Comparison of ENCODE assay signal across 27 mouse cellular contexts in the genomic region with DNA sequence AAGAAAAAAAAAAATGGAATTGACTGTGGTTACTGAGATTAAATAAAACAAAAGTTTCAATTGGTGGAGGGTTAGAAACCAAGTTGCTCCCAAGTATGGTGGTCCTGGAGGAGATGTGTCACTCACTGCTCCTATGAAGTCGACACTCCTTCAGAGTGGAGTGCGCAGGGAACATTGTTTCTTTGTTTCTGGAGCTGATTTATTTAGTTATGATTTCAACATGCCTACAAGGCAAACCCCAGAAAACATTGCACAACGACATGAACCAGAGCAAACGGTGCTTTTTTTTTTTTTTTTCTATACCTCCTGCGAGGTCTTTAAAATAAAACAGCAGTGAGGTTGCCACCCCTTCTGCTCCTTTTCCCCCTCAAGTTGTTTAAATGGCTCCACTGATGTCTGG.
A peak's percentile ranks its signal among the peaks of the same experiment; 100 is the strongest.
DNase-seq lines count a peak whose midpoint lies in the region; ATAC-seq and TF ChIP-seq lines count a peak whose summit lies in the region.
"Had no signal": no experiment of that assay in that cellular context is flagged by ENCODE, and none has a peak within 500 bp of the region (broad histone marks: within the 10 kb centered on the region; RNA-seq: fewer than 3 reads in every experiment).

No protein-coding gene starts in this region.

- DNase-seq in adrenal gland, postnatal 14 days, result peak; percentile 11
- DNase-seq in adrenal gland, adult 2 months, result no peak
- peak; percentile 32 for DNase-seq in lung, embryonic 14.5 days
- no peak for DNase-seq in lung, postnatal 4 days
- peak; percentile 53 for DNase-seq in 3T3-L1 (ENCODE audit: low read depth, low spot score)
- no peak for DNase-seq in c-Kit-positive CD71-positive TER-119-positive erythroid progenitor cells, embryonic 14.5 days (ENCODE audit: low spot score)
- DNase-seq in thymus, postnatal 25 days, result no peak
- DNase-seq: cerebellum, adult 9-10 months; embryo, embryonic 11 days; gastrocnemius, postnatal 14 days; heart, adult 11 months; kidney, adult 18-20 months; kidney, postnatal 25 days; liver, embryonic 13.5 days; midbrain, embryonic 14.5 days; right cerebral cortex, postnatal 14 days had no signal

- TF ChIP-seq CTCF in lung, embryonic 14.5 days (IDR thresholded peaks at IDR 0.05; ENCODE audit: low read depth), result no peak

- WGBS in lung, embryonic 14.5 days, result 40% methylated on average over 5 of the region's 5 CpGs
- WGBS in embryonic facial prominence, embryonic 15.5 days, result 25% methylated on average over 5 of the region's 5 CpGs

- H3K9me3 ChIP-seq in lung, embryonic 14.5 days (ENCODE audit: low read depth, low read length), result no peaks in the 10 kb centered on the region
- no peaks in the 10 kb centered on the region for H3K9me3 ChIP-seq in embryonic facial prominence, embryonic 15.5 days (replicated peaks)
- H3K9me3 ChIP-seq: heart, embryonic 10.5 days; heart, embryonic 15.5 days; kidney, embryonic 15.5 days; liver, embryonic 13.5 days; neural tube, embryonic 15.5 days; stomach, embryonic 15.5 days had no signal

- no peak overlapping the region for H3K4me2 ChIP-seq in lung, embryonic 14.5 days
- H3K4me2 ChIP-seq in embryonic facial prominence, embryonic 15.5 days (replicated peaks), result no peak overlapping the region
- H3K4me2 ChIP-seq: heart, embryonic 15.5 days; kidney, embryonic 15.5 days; liver, embryonic 13.5 days; neural tube, embryonic 15.5 days; stomach, embryonic 15.5 days had no signal

- no peak overlapping the region for H3K4me3 ChIP-seq in lung, embryonic 14.5 days (ENCODE audit: low read depth, low read length)
- no peak overlapping the region for H3K4me3 ChIP-seq in embryonic facial prominence, embryonic 15.5 days (replicated peaks)
- H3K4me3 ChIP-seq: heart, embryonic 10.5 days; heart, embryonic 15.5 days; kidney, embryonic 15.5 days; layer of hippocampus, adult 2 months; left cerebral cortex, adult 2 months; liver, embryonic 13.5 days; neural tube, embryonic 15.5 days; stomach, embryonic 15.5 days had no signal

- no peak overlapping the region for H3K27ac ChIP-seq in lung, embryonic 14.5 days (ENCODE audit: low read depth)
- peak overlapping the region; percentile 29; the same call in 1 of the 2 replicates for H3K27ac ChIP-seq in embryonic facial prominence, embryonic 15.5 days (replicated peaks)
- H3K27ac ChIP-seq: heart, embryonic 10.5 days; heart, embryonic 15.5 days; kidney, embryonic 15.5 days; layer of hippocampus, adult 2 months; left cerebral cortex, adult 2 months; liver, embryonic 13.5 days; macrophage; neural tube, embryonic 15.5 days; stomach, embryonic 15.5 days had no signal

- H3K36me3 ChIP-seq in lung, embryonic 14.5 days (ENCODE audit: insufficient read depth), result no peaks in the 10 kb centered on the region
- no peaks in the 10 kb centered on the region for H3K36me3 ChIP-seq in embryonic facial prominence, embryonic 15.5 days
- H3K36me3 ChIP-seq: heart, embryonic 10.5 days; heart, embryonic 15.5 days; kidney, embryonic 15.5 days; liver, embryonic 13.5 days; neural tube, embryonic 15.5 days; stomach, embryonic 15.5 days had no signal

- no peaks in the 10 kb centered on the region for H3K27me3 ChIP-seq in lung, embryonic 14.5 days (ENCODE audit: insufficient read depth, low read length)
- H3K27me3 ChIP-seq in embryonic facial prominence, embryonic 15.5 days, result no peaks in the 10 kb centered on the region
- H3K27me3 ChIP-seq: heart, embryonic 15.5 days; kidney, embryonic 15.5 days; liver, embryonic 13.5 days; neural tube, embryonic 15.5 days; stomach, embryonic 15.5 days had no signal

- peaks cover under 1% of the 10 kb centered on the region; the same call in 1 of the 2 replicates for H3K4me1 ChIP-seq in lung, embryonic 14.5 days (ENCODE audit: insufficient read depth)
- peaks cover 14% of the 10 kb centered on the region for H3K4me1 ChIP-seq in embryonic facial prominence, embryonic 15.5 days
- H3K4me1 ChIP-seq: neural tube, embryonic 15.5 days; stomach, embryonic 15.5 days had no signal

- no peak overlapping the region for H3K9ac ChIP-seq in lung, embryonic 14.5 days
- no peak overlapping the region for H3K9ac ChIP-seq in embryonic facial prominence, embryonic 15.5 days
- H3K9ac ChIP-seq: heart, embryonic 15.5 days; kidney, embryonic 15.5 days; liver, embryonic 13.5 days; neural tube, embryonic 15.5 days; stomach, embryonic 15.5 days had no signal

- no peak for ATAC-seq in lung, embryonic 14.5 days (ENCODE audit: insufficient read depth)
- ATAC-seq in embryonic facial prominence, embryonic 15.5 days (ENCODE audit: insufficient number of reproducible peaks, low FRiP score, low TSS enrichment, low read depth), result no peak
- ATAC-seq: forebrain, embryonic 14.5 days; hindbrain, embryonic 16.5 days had no signal

Comparison
In these comparisons a context has a peak if more than half of its experiments do, and no peak if none do; other contexts are left out.
1. DNase-seq: peak in adrenal gland, postnatal 14 days (single experiment), lung, embryonic 14.5 days (single experiment) and 3T3-L1 (single experiment); none in adrenal gland, adult 2 months (single experiment), lung, postnatal 4 days (0 of 2), c-Kit-positive CD71-positive TER-119-positive erythroid progenitor cells, embryonic 14.5 days (single experiment) and thymus, postnatal 25 days (single experiment).